8 mouse cellular contexts compared by ENCODE assay signal in the genomic region with DNA sequence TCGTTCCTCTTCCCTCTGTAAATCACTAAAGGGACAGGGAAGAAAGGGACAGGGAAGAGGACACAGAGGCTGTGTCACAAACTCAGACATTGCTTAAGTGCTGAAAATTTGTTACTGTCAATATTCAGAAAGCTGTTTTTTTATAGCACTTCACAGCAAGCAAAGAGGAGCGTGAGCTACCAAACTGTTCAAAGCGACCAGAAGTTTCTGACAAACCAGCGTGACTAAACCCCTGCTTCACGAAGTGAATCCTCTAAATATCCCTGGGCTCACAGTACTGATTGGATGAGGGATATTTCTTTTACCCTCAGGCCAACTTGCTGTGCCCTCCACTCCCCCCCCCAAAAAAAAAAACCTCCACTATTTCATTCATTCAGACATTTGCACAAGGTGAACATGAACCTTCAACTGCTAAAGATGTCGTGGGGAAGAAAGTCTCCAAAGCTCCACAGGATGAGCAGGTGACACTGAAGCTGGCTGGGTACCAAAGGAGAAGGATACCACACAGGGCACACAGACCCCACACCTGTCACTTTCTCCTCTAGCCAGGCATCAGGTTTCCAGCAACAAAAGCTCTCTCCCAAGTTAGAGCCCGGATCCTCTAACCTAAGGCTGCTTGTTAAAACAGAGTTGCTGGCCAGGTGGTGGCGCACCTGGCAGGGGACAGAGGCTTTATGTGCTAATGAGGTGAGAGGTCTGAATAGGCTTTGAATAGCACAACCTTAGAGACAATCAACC. TPM values are rescaled to one million over a fixed set of nuclear protein-coding genes. Genes with fewer than 3 reads are reported as not detected.
DNase-seq lines count a peak whose midpoint lies in the region; ATAC-seq and TF ChIP-seq lines count a peak whose summit lies in the region.

No protein-coding gene starts in this region.

- no peaks in the 10 kb centered on the region for H3K9me3 ChIP-seq in hindbrain, postnatal 0 days (ENCODE audit: low read length)
- H3K9me3 ChIP-seq in hindbrain, embryonic 12.5 days (replicated peaks) = no peaks in the 10 kb centered on the region
- H3K9me3 ChIP-seq in embryonic facial prominence, embryonic 11.5 days (replicated peaks; ENCODE audit: control insufficient read depth, low read length) = no peaks in the 10 kb centered on the region
- H3K9me3 ChIP-seq in limb, embryonic 14.5 days (ENCODE audit: control insufficient read depth, low read length) = no peaks in the 10 kb centered on the region
- H3K9me3 ChIP-seq in forebrain, embryonic 14.5 days (replicated peaks; ENCODE audit: control insufficient read depth, low read length) = no peaks in the 10 kb centered on the region

- POLR2A ChIA-PET in Patski (lab: Charles Lee) = interaction anchor here (0.9 to 1.4 kb wide), 5 partner anchors 9 to 58 kb away, joined by 3 to 7 read pairs (median 4); a partner anchor contains a TSS

- peak; percentile 41 for DNase-seq in hindbrain, postnatal 0 days (ENCODE audit: low spot score)
- peak; percentile 67 for DNase-seq in Patski (ENCODE audit: low read depth, low spot score)
- peak; percentile 45 for DNase-seq in embryonic facial prominence, embryonic 11.5 days (ENCODE audit: low spot score)
- peak; percentile 16 for DNase-seq in limb, embryonic 14.5 days (ENCODE audit: low spot score)
- peak; percentile 68 for DNase-seq in thymus, adult 2 months
- DNase-seq in adrenal gland, postnatal 36 days = no peak
- no peak for DNase-seq in forebrain, embryonic 14.5 days (ENCODE audit: low spot score)

- TF ChIP-seq CTCF in hindbrain, postnatal 0 days (IDR thresholded peaks at IDR 0.05; ENCODE audit: low read depth) = peak; percentile 47
- peak; percentile 60 for TF ChIP-seq CTCF in Patski (IDR thresholded peaks at IDR 0.05)
- peak; percentile 42; the same call in 1 of the 2 replicates for TF ChIP-seq CTCF in thymus, adult 2 months (IDR thresholded peaks at IDR 0.05; ENCODE audit: borderline replicate concordance, control insufficient read depth, extremely low read depth, insufficient read depth, low read length, poor library complexity)

- H3K27ac ChIP-seq in hindbrain, postnatal 0 days = peak overlapping the region; percentile 62
- H3K27ac ChIP-seq in hindbrain, embryonic 12.5 days = no peak overlapping the region
- no peak overlapping the region for H3K27ac ChIP-seq in embryonic facial prominence, embryonic 11.5 days (replicated peaks; ENCODE audit: low read depth, low read length)
- H3K27ac ChIP-seq in limb, embryonic 14.5 days (replicated peaks; ENCODE audit: low read depth, low read length) = 0 out of 2 replicates have a peak overlapping the region, but pooled peaks have one; percentile 62
- H3K27ac ChIP-seq in thymus, adult 2 months (ENCODE audit: control insufficient read depth, insufficient read depth, low read length) = no peak overlapping the region
- H3K27ac ChIP-seq in forebrain, embryonic 14.5 days (ENCODE audit: low read depth, low read length) = no peak overlapping the region

- H3K36me3 ChIP-seq in hindbrain, postnatal 0 days (ENCODE audit: insufficient read depth, low read length) = no peaks in the 10 kb centered on the region
- no peaks in the 10 kb centered on the region for H3K36me3 ChIP-seq in hindbrain, embryonic 12.5 days
- H3K36me3 ChIP-seq in embryonic facial prominence, embryonic 11.5 days (replicated peaks; ENCODE audit: control insufficient read depth, insufficient read depth, low read depth, low read length) = no peaks in the 10 kb centered on the region
- H3K36me3 ChIP-seq in limb, embryonic 14.5 days (ENCODE audit: control insufficient read depth, insufficient read depth, low read length) = no peaks in the 10 kb centered on the region
- no peaks in the 10 kb centered on the region for H3K36me3 ChIP-seq in thymus, adult 2 months (ENCODE audit: control insufficient read depth, insufficient read depth, low read length)
- no peaks in the 10 kb centered on the region for H3K36me3 ChIP-seq in forebrain, embryonic 14.5 days (ENCODE audit: control insufficient read depth, insufficient read depth, low read length)

- no peaks in the 10 kb centered on the region for H3K27me3 ChIP-seq in hindbrain, postnatal 0 days (ENCODE audit: insufficient read depth, low read length)
- no peaks in the 10 kb centered on the region for H3K27me3 ChIP-seq in hindbrain, embryonic 12.5 days
- no peaks in the 10 kb centered on the region for H3K27me3 ChIP-seq in Patski
- no peaks in the 10 kb centered on the region for H3K27me3 ChIP-seq in embryonic facial prominence, embryonic 11.5 days (ENCODE audit: control insufficient read depth, insufficient read depth, low read length)
- no peaks in the 10 kb centered on the region for H3K27me3 ChIP-seq in limb, embryonic 14.5 days (ENCODE audit: control insufficient read depth, insufficient read depth, low read length)
- H3K27me3 ChIP-seq in thymus, adult 2 months (ENCODE audit: control insufficient read depth, insufficient read depth, low read length) = no peaks in the 10 kb centered on the region
- H3K27me3 ChIP-seq in forebrain, embryonic 14.5 days (replicated peaks; ENCODE audit: control insufficient read depth, insufficient read depth, low read length) = no peaks in the 10 kb centered on the region

- in situ Hi-C loops in Patski (cut with MboI; ENCODE audit: low pct_unique_long_range_greater_than_20kb) = no loop called here

- no peak overlapping the region for H3K9ac ChIP-seq in hindbrain, postnatal 0 days (replicated peaks; ENCODE audit: low read length)
- H3K9ac ChIP-seq in hindbrain, embryonic 12.5 days = no peak overlapping the region
- no peak overlapping the region for H3K9ac ChIP-seq in embryonic facial prominence, embryonic 11.5 days (replicated peaks; ENCODE audit: low read length)
- no peak overlapping the region for H3K9ac ChIP-seq in limb, embryonic 14.5 days (ENCODE audit: low read depth, low read length, severe bottlenecking)
- H3K9ac ChIP-seq in forebrain, embryonic 14.5 days (ENCODE audit: low read length) = no peak overlapping the region

- H3K4me2 ChIP-seq in hindbrain, postnatal 0 days (ENCODE audit: low read depth, low read length) = no peak overlapping the region
- H3K4me2 ChIP-seq in hindbrain, embryonic 12.5 days (replicated peaks) = no peak overlapping the region
- H3K4me2 ChIP-seq in embryonic facial prominence, embryonic 11.5 days (ENCODE audit: low read depth, low read length) = no peak overlapping the region
- no peak overlapping the region for H3K4me2 ChIP-seq in limb, embryonic 14.5 days (replicated peaks; ENCODE audit: low read depth, low read length, severe bottlenecking)
- no peak overlapping the region for H3K4me2 ChIP-seq in forebrain, embryonic 14.5 days (ENCODE audit: low read length)

- CTCF ChIA-PET in Patski (lab: Charles Lee) = interaction anchor here (0.8 to 2.4 kb wide), 12 partner anchors 11 to 229 kb away, joined by 3 to 12 read pairs (median 3); a partner anchor contains a TSS

- H3K4me1 ChIP-seq in hindbrain, postnatal 0 days (ENCODE audit: insufficient read depth, low read length) = peaks cover 5% of the 10 kb centered on the region; the same call in 1 of the 2 replicates
- H3K4me1 ChIP-seq in hindbrain, embryonic 12.5 days = peaks cover 18% of the 10 kb centered on the region
- H3K4me1 ChIP-seq in embryonic facial prominence, embryonic 11.5 days (ENCODE audit: control insufficient read depth, insufficient read depth, low read length) = peaks cover 3% of the 10 kb centered on the region; the same call in 1 of the 2 replicates
- peaks cover 39% of the 10 kb centered on the region for H3K4me1 ChIP-seq in limb, embryonic 14.5 days (ENCODE audit: control insufficient read depth, insufficient read depth, low read length)
- no peaks in the 10 kb centered on the region; the same call in 1 of the 2 replicates for H3K4me1 ChIP-seq in thymus, adult 2 months (replicated peaks; ENCODE audit: control insufficient read depth, insufficient read depth, low read length)
- peaks cover 17% of the 10 kb centered on the region for H3K4me1 ChIP-seq in forebrain, embryonic 14.5 days (ENCODE audit: control insufficient read depth, insufficient read depth, low read length)

- no peak overlapping the region for H3K4me3 ChIP-seq in hindbrain, postnatal 0 days (ENCODE audit: low read length)
- no peak overlapping the region for H3K4me3 ChIP-seq in hindbrain, embryonic 12.5 days
- H3K4me3 ChIP-seq in embryonic facial prominence, embryonic 11.5 days (ENCODE audit: low read depth, low read length) = no peak overlapping the region
- no peak overlapping the region for H3K4me3 ChIP-seq in limb, embryonic 14.5 days (replicated peaks; ENCODE audit: low read length)
- no peak overlapping the region for H3K4me3 ChIP-seq in thymus, adult 2 months (ENCODE audit: control insufficient read depth, insufficient read depth, low read length)
- no peak overlapping the region for H3K4me3 ChIP-seq in forebrain, embryonic 14.5 days (ENCODE audit: low read depth, low read length)

- no peak for TF ChIP-seq POLR2A in limb, embryonic 14.5 days (IDR thresholded peaks at IDR 0.05; ENCODE audit: borderline replicate concordance, extremely low read depth, insufficient read depth, insufficient read length)
- no peak for TF ChIP-seq POLR2A in thymus, adult 2 months (IDR thresholded peaks at IDR 0.05; ENCODE audit: control insufficient read depth, extremely low read depth, insufficient read depth, low read length, poor library complexity)

- ATAC-seq in hindbrain, postnatal 0 days = no peak
- ATAC-seq in hindbrain, embryonic 12.5 days (ENCODE audit: low FRiP score) = no peak
- no peak for ATAC-seq in Patski
- ATAC-seq in embryonic facial prominence, embryonic 11.5 days (replicated peaks; ENCODE audit: insufficient number of reproducible peaks, low FRiP score, low TSS enrichment, low read depth) = peak; percentile 41; the same call in 1 of the 2 replicates
- ATAC-seq in limb, embryonic 14.5 days (ENCODE audit: low FRiP score, low read depth) = no peak
- ATAC-seq in forebrain, embryonic 14.5 days = no peak

- 43% methylated on average over 8 of the region's 8 CpGs for WGBS in hindbrain, postnatal 0 days
- WGBS in hindbrain, embryonic 12.5 days = 48% methylated on average over 8 of the region's 8 CpGs
- WGBS in embryonic facial prominence, embryonic 11.5 days = 37% methylated on average over 8 of the region's 8 CpGs
- 41% methylated on average over 8 of the region's 8 CpGs for WGBS in limb, embryonic 14.5 days
- WGBS in thymus, adult 2 months = 77% methylated on average over 8 of the region's 8 CpGs
- WGBS in forebrain, embryonic 14.5 days = 41% methylated on average over 8 of the region's 8 CpGs

RNA-seq across cellular contexts. Expression of a gene that starts 16.2 kb away (rescaled TPM):
- 7.6 and 34.3 TPM in 2 replicates for total RNA-seq in hindbrain, postnatal 0 days (2014; rRNA removed)
- polyA plus RNA-seq in hindbrain, postnatal 0 days (2015; fragmentation: Nextera tagmentation; extraction: Ambion mirVana) = 13.4 and 17.1 TPM in 2 replicates
- 23.2 and 25.1 TPM in 2 replicates for polyA plus RNA-seq in hindbrain, embryonic 12.5 days (2016; fragmentation: Nextera tagmentation; extraction: Ambion mirVana)
- polyA plus RNA-seq in Patski (2021) = 60.3 TPM
- polyA plus RNA-seq in embryonic facial prominence, embryonic 11.5 days (2014; fragmentation: Nextera tagmentation; extraction: Ambion mirVana) = 28.2 and 29.2 TPM in 2 replicates
- 23.5 and 28.4 TPM in 2 replicates for polyA plus RNA-seq in limb, embryonic 14.5 days (2012; rRNA removed)
- polyA plus RNA-seq in limb, embryonic 14.5 days (2014; fragmentation: Nextera tagmentation; extraction: Ambion mirVana) = 33.0 and 38.1 TPM in 2 replicates
- 10.5 and 13.2 TPM in 2 replicates for polyA plus RNA-seq in thymus, adult 2 months (2012; rRNA removed)
- 10 to 100 TPM; 48.9 to 61.5 TPM for total RNA-seq in adrenal gland, postnatal 36 days (2021)
- 13.8 and 14.0 TPM in 2 replicates for polyA plus RNA-seq in forebrain, embryonic 14.5 days (2014; fragmentation: Nextera tagmentation; extraction: Ambion mirVana)

RNA-seq across cellular contexts. Expression of a gene that starts 33.3 kb away (rescaled TPM):
- total RNA-seq in hindbrain, postnatal 0 days (2014; rRNA removed) = 0.14 and 0.16 TPM in 2 replicates
- 0.06 TPM in 1 of 2 replicates, not detected in the other for polyA plus RNA-seq in hindbrain, postnatal 0 days (2015; fragmentation: Nextera tagmentation; extraction: Ambion mirVana)
- polyA plus RNA-seq in hindbrain, embryonic 12.5 days (2016; fragmentation: Nextera tagmentation; extraction: Ambion mirVana) = 0.12 and 0.22 TPM in 2 replicates
- 0.10 TPM for polyA plus RNA-seq in Patski (2021)
- not detected in 2 replicates for polyA plus RNA-seq in embryonic facial prominence, embryonic 11.5 days (2014; fragmentation: Nextera tagmentation; extraction: Ambion mirVana)
- 0.17 and 0.35 TPM in 2 replicates for polyA plus RNA-seq in limb, embryonic 14.5 days (2012; rRNA removed)
- polyA plus RNA-seq in limb, embryonic 14.5 days (2014; fragmentation: Nextera tagmentation; extraction: Ambion mirVana) = 0.23 and 0.25 TPM in 2 replicates
- polyA plus RNA-seq in thymus, adult 2 months (2012; rRNA removed) = 3.4 and 3.5 TPM in 2 replicates
- under 1 TPM; 0.17 to 0.40 TPM for total RNA-seq in adrenal gland, postnatal 36 days (2021)
- 0.07 TPM in 1 of 2 replicates, not detected in the other for polyA plus RNA-seq in forebrain, embryonic 14.5 days (2014; fragmentation: Nextera tagmentation; extraction: Ambion mirVana)

RNA-seq across cellular contexts. Expression of a gene that starts 55.0 kb away (rescaled TPM):
- 23.8 and 26.7 TPM in 2 replicates for total RNA-seq in hindbrain, postnatal 0 days (2014; rRNA removed)
- 39.4 and 41.8 TPM in 2 replicates for polyA plus RNA-seq in hindbrain, postnatal 0 days (2015; fragmentation: Nextera tagmentation; extraction: Ambion mirVana)
- 87.6 and 103 TPM in 2 replicates for polyA plus RNA-seq in hindbrain, embryonic 12.5 days (2016; fragmentation: Nextera tagmentation; extraction: Ambion mirVana)
- polyA plus RNA-seq in Patski (2021) = 115 TPM
- polyA plus RNA-seq in embryonic facial prominence, embryonic 11.5 days (2014; fragmentation: Nextera tagmentation; extraction: Ambion mirVana) = 69.1 and 71.3 TPM in 2 replicates
- polyA plus RNA-seq in limb, embryonic 14.5 days (2012; rRNA removed) = 95.1 and 110 TPM in 2 replicates
- 58.9 and 72.4 TPM in 2 replicates for polyA plus RNA-seq in limb, embryonic 14.5 days (2014; fragmentation: Nextera tagmentation; extraction: Ambion mirVana)
- 141 and 181 TPM in 2 replicates for polyA plus RNA-seq in thymus, adult 2 months (2012; rRNA removed)
- total RNA-seq in adrenal gland, postnatal 36 days (2021) = 10 to 100 TPM; 42.2 to 64.7 TPM
- 33.9 and 42.6 TPM in 2 replicates for polyA plus RNA-seq in forebrain, embryonic 14.5 days (2014; fragmentation: Nextera tagmentation; extraction: Ambion mirVana)

Comparison
In these comparisons a context has a peak if more than half of its experiments do, and no peak if none do; other contexts are left out.
1. H3K27ac ChIP-seq: peak in hindbrain, postnatal 0 days (single experiment) and limb, embryonic 14.5 days (single experiment); none in hindbrain, embryonic 12.5 days (single experiment), embryonic facial prominence, embryonic 11.5 days (single experiment), thymus, adult 2 months (single experiment) and forebrain, embryonic 14.5 days (single experiment).
2. DNase-seq: peak in hindbrain, postnatal 0 days (single experiment), Patski (single experiment), embryonic facial prominence, embryonic 11.5 days (single experiment), limb, embryonic 14.5 days (single experiment) and thymus, adult 2 months (single experiment); none in adrenal gland, postnatal 36 days (0 of 2) and forebrain, embryonic 14.5 days (single experiment).
3. Peak in every context shown above with its lines, with median percentiles within 50 percentile points of each other: CTCF ChIP-seq.